Mouse (Mus musculus): ENCODE results near the gene Tff3. TPM values are rescaled to one million over a fixed set of nuclear protein-coding genes. Genes with fewer than 3 reads are reported as not detected.

Gene Tff3
- total RNA-seq, 2 experiments from 2014 or later, result not detected

DNA sequence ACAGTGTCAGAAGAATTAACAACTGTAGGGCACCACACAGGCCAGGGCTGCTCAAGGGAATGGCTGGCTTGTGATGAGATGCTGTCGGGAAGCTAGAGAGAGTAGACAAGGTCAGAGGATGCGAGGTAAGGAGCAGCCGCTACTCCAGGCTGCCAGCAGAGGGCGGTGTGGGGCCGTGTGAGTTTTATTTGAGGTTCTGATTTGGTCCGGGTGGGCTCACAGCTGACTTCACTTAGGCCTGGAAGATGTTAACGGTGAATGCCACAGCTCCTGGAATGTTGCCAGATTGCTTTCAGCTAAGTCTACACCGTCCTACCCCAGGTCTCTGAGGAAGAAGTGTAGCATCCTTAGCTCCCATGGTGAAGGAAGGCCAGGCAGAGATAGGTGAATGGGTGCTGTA, 7.5 kb downstream of the Tff3 start:
- peak in 1 of 2 experiments; percentile 35 for DNase-seq

DNA sequence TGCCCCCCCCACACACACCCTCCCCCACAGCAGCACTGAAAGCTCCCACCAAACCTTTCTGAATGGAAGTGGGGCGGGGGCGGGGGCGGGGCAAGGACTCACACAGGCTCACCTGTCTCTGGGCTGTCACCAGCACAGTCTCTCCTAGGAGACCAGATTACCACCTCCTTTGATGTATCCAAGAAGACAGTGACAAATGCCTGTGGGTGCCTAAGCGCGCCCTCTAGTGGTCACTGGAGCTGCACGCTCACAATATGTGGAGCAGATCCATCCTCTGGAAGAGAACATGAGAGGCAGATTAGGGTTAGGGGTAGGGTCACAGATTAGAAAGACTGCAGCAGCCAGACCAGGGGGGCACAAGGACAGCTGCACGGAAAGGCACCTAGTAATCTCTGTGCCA, 10.0 kb downstream of the Tff3 start:
- DNase-seq, result peak; percentile 61 to 88

DNA sequence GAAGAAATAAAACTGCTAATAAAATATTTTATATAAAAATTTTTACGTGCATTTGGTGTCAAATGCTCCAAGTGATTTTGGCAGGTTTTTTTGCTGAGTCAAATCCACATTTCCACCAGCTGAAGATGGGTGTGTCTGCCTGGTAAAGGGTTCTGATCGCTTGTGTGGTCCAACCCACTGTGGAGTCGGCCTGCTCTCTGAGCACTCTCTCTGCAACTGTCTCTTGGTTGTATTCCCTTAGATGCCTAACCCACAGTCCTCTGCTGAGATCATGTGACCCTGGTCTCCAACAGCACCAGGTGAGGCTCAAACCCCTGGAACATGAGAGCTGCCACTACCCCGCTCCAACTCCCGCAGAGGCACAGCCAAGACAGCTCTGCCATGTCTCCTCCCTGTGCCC, 11.5 kb downstream of the Tff3 start:
- no peak for DNase-seq

DNA sequence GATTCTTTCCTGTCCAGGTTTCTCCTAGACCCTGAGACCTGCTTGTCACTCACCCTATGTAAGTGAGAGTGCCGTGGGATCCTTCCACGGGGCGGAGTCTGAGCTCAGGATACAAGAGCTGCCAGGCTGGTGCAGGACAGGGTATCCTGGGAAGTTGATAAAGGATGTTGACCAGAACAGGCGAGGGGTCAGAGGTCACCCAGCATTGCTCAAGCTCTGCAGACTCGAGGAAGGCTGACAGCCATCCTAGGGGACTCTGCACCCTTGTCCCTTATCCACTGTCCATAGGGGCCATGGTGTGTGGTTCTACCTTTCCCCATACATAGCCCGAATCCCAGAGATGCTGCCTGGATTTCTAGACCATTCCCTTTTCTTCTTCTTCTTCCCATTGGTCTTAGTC, 13.4 kb downstream of the Tff3 start:
- DNase-seq, result no peak

DNA sequence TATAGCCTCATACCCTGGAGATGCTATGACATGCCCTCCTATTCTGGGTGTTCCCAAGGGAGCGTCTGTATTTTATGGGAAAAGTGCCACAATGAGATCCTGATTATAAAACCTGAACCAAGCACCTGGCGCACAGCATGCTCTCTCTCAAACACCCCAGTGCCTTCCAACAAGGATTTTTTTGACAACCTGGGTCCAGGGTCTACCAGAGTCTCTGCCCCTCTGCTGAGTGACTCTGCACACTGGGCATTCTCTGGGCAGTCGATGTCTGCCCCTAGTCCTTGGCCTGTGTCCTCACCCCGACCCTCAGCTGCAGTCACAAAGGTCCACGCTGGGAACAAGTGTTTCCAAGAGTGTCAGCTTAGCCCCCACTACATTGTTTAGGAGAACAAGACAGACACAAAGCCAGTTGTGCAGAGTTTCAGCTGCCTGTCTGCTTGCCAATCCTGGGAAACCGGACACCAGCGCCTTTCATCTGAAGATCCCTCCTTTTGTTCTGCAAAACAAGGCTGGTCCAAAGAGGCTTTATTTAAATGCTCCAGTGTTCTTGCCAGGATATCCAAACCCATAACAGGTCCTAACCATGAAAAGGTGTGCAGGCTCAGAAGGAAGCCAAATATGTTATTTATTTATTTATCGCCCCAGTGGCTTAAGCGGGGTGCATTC, 16.1 kb downstream of the Tff3 start:
- no peak for DNase-seq

DNA sequence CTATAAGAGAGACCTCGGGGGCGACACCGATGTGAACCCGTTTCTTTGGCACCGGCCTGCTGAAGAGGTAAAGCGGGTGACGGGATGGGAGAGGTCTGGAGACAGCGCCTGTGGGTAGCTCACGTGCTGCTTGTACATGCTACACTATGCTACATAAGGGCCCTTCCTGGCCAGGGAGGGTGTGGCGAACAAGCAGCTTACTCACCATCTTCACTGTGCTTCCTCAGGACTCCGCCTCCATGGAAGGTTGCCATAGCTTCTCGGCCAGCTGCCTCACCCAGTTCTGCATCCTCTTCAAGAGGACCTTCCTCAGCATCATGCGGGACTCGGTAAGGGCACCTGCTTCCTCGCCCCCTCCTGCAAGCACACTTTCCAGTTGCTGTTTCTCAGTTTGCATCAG, 21.1 kb downstream of the Tff3 start:
- DNase-seq, result peak in 1 of 2 experiments; percentile 10

DNA sequence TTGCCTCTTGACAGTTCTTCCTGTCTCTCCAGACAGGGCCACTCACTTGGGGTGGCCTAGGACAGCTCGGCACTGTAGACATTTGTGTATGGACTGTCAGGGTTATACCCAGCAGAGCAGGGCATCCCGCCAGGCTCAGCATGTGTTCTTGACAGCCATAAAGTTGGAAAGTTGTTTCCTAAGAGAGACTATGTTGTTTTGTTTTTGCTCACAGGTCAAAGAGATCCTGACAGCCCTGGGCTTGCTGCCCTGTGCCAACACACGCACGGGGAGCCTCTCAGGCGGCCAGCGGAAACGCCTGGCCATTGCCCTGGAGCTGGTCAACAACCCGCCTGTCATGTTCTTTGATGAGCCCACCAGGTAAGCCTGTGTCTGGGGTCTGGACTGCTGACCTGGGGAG, 25.6 kb downstream of the Tff3 start:
- DNase-seq, result peak in 1 of 2 experiments; percentile 21

DNA sequence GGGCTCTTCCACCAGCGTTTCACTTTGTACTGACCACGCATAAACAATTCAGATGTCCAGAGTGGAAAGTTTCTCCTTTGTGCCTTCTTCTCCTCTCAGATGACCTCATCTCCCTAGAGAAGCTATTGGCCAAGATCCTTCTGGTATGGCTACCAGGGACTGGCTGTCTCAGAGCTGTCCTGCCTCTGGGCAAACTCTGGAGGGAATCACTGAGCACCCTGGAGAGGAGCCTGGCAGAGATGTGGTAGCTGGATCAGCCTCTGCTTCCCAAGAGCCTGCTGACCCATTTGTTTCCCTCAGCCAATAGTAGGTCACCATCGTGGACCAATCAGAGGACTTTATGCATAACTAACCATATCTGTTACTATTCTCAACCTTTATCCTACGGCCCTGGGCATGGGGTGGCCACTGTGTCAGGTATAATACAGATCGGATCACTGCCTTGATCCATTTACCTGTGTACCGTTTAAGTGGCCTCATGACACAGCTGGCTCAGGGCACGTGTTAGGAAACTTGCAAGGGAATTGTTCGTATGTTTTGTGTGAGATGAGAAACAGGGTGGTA, 26.4 kb downstream of the Tff3 start:
- no peak for DNase-seq

DNA sequence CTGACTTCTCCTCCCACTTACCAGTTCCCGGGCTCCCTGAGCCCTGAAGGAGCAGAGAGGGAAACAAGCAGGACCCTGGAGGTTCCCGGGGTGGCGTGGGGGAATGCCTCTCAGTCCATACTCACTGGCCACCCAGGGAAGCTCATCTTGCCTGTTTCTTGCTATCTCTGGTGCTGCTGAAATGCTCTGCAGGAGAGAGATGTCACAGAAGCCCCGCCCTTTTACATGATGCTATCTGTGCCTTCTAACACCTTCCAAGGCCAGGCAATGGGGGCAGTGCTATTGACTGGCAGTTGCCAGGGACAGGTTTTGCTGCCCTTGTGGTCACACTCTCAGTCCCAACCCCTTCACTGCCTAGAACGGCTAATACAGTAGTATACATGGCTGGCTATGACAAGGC, 30.7 kb downstream of the Tff3 start:
- no peak for DNase-seq

DNA sequence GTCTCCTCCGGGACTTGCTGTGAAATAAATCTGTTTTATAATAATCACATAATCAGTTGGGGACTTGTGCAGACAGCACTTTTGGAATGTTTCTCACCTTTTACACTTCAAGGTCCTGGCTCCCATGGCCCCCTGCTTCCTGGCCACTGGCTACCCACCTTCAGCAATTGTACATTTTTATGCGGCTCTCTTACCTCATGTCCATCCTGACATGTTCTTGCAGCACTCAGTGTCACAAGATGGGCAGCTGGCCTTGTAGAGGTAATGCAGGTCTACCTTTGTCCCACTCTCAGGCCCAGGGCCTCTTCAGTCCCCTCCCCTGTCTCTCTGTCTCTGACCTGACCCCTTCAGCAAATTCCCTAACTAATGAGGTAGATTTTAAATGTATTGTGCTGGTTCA, 32.6 kb downstream of the Tff3 start:
- DNase-seq, result no peak

DNA sequence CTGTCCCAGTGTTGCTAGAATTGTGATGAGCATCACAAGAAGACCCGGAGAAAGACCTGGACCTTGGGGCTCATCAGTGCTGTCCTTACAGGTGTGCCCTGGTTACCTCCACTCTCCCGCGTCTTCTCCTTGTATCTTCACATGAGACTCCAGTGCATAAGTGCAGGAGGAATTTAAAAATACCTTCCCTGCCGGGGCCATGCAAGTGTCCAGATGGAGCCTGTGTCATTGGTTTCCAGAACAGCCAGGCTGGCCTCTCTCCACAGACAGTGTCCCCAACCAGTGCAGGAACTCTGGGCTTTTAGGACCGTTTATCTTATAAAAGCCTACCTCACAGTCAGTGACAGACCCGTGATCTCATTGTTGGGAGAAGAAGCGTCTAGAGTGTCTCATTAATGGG, 33.9 kb downstream of the Tff3 start:
- DNase-seq, result no peak

DNA sequence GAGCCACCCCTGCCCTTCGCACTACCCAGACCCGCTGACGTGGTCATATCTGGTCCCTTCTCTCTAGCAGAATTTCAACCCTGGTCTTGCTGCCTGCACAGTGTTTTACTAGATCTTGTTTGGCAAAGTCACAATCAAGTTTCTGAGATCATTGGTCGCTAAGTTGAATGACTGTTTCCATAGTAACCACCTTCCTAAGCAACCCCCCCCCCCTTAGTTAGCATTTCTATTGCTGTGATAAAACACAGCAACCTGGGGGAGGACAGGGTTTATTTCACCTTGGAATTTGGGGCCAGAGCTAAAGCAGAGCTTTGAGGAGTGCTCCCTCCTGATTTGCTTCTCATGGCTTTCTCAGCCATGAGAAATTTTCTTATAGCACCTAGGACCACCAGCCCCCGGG, 34.7 kb downstream of the Tff3 start:
- DNase-seq, result no peak

DNA sequence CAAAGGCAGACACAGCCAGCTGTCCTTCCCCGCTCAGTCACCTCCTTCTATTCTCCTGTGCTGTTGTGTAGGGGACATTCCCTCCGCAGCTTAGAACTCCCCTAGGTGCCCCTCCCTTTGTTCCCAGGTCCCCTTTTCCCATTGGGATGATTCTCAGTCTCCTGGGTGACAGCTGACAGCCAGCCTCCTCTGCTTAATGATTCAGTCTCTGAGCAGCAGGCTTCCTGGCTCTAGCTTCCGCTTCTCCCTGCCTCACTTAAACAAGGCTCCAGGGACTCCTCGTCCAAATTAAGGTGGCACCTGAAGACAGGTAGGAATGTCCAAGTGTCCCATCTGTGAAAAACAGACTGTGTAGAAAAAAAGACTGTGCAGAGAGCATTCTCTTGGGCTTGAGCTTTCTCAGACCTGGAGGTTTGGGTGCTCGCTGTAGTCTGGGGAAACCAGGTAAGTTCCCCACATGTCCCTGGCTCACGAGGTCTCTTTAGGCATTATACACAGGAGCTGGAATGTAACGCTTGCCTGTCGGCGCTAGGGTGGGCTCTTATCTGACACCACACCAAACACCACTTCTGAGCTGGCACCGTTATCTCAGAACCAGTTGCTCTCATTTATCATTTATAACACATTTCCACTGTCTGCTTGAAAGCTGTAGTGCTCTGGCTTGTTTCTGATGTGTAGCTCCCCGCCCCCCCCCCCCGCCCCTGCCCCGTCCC, 38.3 kb downstream of the Tff3 start:
- DNase-seq, result no peak

DNA sequence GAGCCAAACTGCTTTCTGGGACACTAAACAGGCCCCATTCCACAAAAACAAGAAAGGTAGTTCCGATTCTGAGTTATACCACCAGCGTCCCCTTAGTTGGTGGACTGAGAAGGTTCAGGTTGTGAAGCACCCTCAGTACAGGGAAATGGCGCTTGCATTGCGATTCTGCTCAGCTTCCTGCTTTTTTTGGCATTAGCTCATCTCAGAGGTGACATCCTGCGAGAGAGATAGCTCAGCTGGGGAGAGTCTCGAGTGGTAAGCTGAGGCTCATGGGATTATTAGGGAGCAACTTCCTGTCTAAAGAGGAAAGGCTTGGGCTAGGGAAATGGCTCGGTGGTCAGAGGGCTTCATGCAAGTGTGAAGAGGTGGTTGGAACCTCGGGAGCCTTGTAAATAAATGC, 39.6 kb downstream of the Tff3 start:
- DNase-seq, result no peak

DNA sequence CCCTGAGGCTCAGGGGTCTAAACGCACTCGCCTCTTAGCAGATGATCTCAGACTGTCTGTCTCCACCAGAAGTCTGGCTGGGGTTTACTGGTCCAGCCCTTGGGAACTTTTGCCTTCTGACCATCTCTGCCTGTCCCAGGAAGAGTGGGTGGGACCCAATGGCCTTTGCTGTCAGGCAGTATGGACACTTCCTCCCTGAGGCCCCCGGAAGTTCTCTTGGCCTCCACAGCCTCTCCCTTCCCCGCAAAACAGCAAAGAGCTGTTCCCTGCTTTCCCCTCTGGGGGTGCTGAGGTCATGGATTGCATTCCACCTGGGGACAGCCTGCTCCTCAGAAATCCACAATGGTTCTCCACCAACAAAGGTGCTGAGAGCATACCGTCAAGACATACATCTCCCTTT, 40.7 kb downstream of the Tff3 start:
- DNase-seq, result no peak

DNA sequence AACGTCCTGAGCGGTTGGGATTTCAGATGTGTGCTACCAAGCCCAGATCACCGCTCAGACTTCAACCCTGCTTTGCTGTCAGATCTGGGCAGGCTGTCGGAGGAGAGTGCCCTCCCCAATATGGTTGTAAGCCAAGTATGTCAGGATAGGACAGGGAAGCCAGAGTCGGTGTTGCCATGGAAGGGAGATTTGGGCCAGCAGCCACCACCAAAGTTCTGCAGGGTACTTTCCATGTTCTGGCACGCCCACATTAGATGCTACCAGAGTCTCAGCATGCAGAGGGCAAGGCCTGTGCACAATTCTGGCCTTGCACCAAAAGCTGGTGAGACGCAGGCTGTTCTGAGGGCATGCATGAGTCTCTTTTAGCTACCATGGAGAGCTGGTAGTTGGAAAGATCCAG, 43.2 kb downstream of the Tff3 start:
- DNase-seq, result peak; percentile 50 to 72

DNA sequence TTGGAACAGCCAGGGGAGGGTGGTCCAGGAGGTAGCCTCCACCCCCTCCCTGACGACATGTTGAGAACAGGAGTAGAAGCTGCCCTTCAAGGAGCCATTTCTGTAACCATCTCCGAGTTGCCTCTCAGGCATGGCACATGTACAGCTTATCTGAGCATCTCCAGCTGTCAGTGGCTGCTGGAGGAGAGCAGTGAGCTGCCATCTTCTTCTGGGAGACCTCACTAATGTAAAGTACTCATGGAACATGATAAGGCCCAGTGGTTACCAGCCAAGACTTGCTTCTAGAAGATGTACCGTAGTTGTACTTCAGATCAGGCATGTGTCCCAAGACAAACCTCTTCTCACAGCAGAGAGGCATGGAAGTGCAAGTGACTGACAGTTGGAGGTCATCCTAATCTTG, 43.9 kb downstream of the Tff3 start:
- DNase-seq, result no peak

DNA sequence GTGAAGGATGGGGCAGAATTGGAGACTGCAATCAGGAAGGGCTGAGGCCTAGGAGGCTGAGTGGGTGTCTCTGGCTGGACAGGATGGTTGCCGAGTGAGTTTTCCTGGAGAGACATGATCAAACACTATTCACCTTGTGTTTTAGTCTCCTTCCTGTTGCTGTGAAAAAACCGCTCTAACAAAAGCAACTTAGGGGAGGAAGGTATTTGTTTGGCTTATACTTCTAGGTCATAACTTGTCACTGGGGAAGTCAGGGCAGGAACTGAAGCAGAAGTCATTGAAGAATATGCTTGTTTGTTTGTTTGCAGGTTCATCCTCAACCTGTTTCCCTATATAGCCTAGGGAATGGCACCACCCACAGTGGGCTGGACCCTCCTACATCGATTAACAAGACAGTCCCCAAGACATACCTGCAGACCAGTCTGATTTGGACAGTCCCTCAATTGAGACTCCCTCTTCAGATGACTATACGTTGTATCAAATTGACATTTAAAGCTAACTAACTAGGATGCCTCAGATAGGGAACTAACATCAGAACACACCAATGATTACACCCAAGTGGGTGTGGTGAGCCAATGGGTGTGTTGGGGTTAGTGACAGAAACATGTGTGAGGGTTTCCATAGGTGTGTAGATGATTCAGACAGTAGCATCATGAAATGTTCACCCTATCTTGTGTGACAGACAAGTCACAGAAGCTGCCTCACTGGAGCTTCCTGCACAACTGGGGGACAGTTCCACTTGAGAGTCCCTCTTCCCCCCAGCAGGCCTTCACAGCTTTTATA, 47.0 kb downstream of the Tff3 start:
- DNase-seq, result peak in 1 of 2 experiments; percentile 37

DNA sequence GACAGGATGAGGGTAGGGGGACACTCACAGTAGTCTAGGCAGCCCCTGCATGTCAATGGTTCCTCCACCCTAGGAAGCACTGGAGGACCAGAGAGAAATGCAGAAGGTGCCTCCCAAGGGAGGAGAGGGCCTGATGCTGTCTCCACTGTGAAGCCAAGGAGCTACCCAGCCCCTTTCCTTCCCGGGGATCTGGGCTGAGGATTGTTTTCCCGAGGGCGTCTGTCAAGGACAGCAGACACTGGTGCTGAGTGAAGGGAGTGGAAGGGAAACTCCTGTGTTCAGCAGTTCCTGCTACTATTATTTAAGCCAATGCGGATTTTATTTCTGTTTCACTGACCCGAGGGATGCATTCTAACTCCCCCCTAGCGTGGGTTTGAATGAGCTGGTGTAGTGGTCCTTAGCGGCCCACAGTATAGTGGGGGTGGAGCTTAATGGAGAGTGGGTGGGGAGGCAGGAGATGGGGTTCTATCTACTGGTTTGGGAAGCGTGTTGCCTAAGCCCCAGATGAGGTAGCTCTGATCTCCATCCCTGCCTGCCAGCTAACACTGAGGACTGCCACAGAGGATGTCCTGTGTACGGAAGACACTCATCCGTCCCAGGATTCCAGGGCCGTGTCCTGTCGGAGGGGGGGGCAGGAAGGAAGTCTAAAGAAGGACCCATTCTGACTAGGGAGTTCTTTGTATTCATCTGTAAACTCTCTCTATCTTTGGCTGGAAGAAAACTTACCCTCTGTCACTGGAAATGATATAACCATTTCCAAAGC, 50.2 kb downstream of the Tff3 start:
- DNase-seq, result peak in 1 of 2 experiments; percentile 68

DNA sequence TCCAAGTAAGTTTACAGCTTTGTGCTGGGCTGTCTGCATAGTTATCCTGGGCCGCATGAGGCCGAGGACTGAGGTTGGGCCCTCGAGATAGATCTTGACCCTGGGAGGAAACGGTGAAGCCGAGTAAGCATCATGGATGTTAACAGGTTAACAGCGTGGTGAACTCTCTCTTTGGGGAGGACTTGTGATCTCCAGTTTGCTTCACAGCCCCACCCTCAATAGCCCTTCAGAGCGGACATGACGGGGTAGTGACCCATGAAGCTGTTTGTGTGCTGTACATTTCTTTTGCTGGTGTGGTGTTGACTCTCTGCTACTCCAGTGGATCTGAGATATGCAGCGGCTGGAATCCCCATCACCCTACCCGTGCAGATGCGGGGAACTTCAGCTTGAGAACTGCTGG, 50.9 kb downstream of the Tff3 start:
- no peak for DNase-seq

DNA sequence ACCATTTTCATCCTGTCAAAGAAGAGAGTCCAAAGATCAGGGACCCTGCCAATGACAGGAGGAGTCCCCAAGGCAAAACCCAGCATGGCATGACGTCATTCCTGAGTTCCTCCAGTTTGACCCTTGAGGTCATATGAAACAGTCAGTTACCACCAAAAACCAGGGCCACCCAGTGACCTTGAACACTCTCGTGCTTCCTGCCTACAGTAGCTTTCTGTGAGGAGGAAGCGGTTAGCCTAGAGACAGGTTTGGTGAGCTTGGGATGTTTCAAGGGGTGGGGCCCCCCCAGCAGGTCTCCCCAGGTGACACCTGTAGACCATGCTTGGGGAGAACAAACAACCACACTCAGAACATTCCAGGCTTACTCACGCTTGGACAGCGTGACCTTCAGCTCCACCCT, 51.9 kb downstream of the Tff3 start:
- no peak for DNase-seq

DNA sequence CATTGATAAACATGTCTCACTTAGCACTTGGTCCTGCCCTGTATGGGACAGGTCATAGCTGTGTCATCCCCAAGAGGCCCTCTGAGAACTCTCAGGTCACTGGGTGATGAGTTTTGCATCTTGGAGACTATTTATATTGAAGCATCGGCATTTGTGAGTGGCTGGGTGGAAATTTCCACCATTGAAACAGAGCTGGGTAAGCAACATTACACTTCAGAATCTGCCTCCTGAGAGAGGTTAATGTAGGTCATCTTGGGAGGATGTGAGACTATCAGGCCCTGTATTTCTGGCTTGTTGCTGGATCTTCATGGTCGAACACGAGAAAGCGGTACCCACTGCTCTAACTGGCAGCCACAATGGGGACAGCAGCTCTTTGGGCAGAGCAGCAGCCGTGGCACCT, 54.0 kb downstream of the Tff3 start:
- peak in 1 of 2 experiments; percentile 34 for DNase-seq

All from heart, adult 18-20 months (tissue).